Mouse (Mus musculus) neural tube, embryonic 11.5 days (tissue): Measurements from ENCODE around the gene Rab6a. TPM values are rescaled to one million over a fixed set of nuclear protein-coding genes. Genes with fewer than 3 reads are reported as not detected.
"Not testable (repeated sequence)": the region's sequence is repeated elsewhere in the genome, so short reads cannot be mapped to it uniquely, and the experiment has no call there.

Experiments
- ATAC-seq: fragments of 200-750 bp; cut with Nextera tagmentation; 2 replicates; pipeline ENCODE4 v1.8.0; 2017; ENCODE audit warnings: moderate number of reproducible peaks, mild to moderate bottlenecking, moderate TSS enrichment, moderate library complexity; ENCODE audit not compliant: insufficient read depth, low FRiP score, low TSS enrichment
- DNase-seq: peaks from one replicate; pipeline ENCODE4 v3.0.0-alpha.2; 2015; ENCODE audit warnings: low spot score
- H3K27ac ChIP-seq: fragments of 300-500 bp; sonication (generic); 2 replicates; pipeline ENCODE4 v1.5.1; 2014; ENCODE audit warnings: low read depth, mild to moderate bottlenecking, low read length
- H3K27me3 ChIP-seq: fragments of 300-500 bp; sonication (generic); 2 replicates; pipeline ENCODE4 v1.6.1; 2014; ENCODE audit warnings: mild to moderate bottlenecking, low read length, mixed read lengths; ENCODE audit not compliant: control insufficient read depth, insufficient read depth
- H3K36me3 ChIP-seq: fragments of 300-500 bp; sonication (generic); 2 replicates; pipeline ENCODE4 v1.6.1; 2014; ENCODE audit warnings: mild to moderate bottlenecking, low read length, moderate library complexity, mixed read lengths; ENCODE audit not compliant: control insufficient read depth, insufficient read depth
- H3K4me1 ChIP-seq: fragments of 300-500 bp; sonication (generic); 2 replicates; pipeline ENCODE4 v1.6.1; 2014; ENCODE audit warnings: low read length, mixed read lengths; ENCODE audit not compliant: control insufficient read depth, insufficient read depth
- H3K4me2 ChIP-seq: fragments of 300-500 bp; sonication (generic); 2 replicates; pipeline ENCODE4 v1.6.1; 2014; ENCODE audit warnings: low read depth, mild to moderate bottlenecking, moderate library complexity
- H3K4me3 ChIP-seq: fragments of 300-500 bp; sonication (generic); 2 replicates; pipeline ENCODE4 v1.5.1; 2014; ENCODE audit warnings: low read depth, low read length
- H3K9ac ChIP-seq: fragments of 300-500 bp; sonication (generic); 2 replicates; pipeline ENCODE4 v1.6.1; 2014; ENCODE audit warnings: mild to moderate bottlenecking, low read length
- H3K9me3 ChIP-seq: fragments of 300-500 bp; sonication (generic); 2 replicates; pipeline ENCODE4 v1.6.1; 2016; ENCODE audit warnings: low read length; ENCODE audit not compliant: control insufficient read depth
- WGBS: fragments of 180-500 bp; shearing (Covaris S2); extraction: QIAGEN DNeasy Blood & Tissue Kit; methylation state at CpG from one replicate; pipeline ENCODE4 v1.1.7; 2014; 5-methylcytosine and 5-hydroxymethylcytosine counted together
- polyA plus RNA-seq: library from polyadenylated mRNA; unstranded; fragments of >200 nt; fragmentation: Nextera tagmentation; extraction: Ambion mirVana; gene quantifications from 2 replicates; pipeline ENCODE4 v1.2.1, GENCODE M21; 2014

Gene Rab6a
- 194 and 200 TPM in 2 replicates for polyA plus RNA-seq

DNA sequence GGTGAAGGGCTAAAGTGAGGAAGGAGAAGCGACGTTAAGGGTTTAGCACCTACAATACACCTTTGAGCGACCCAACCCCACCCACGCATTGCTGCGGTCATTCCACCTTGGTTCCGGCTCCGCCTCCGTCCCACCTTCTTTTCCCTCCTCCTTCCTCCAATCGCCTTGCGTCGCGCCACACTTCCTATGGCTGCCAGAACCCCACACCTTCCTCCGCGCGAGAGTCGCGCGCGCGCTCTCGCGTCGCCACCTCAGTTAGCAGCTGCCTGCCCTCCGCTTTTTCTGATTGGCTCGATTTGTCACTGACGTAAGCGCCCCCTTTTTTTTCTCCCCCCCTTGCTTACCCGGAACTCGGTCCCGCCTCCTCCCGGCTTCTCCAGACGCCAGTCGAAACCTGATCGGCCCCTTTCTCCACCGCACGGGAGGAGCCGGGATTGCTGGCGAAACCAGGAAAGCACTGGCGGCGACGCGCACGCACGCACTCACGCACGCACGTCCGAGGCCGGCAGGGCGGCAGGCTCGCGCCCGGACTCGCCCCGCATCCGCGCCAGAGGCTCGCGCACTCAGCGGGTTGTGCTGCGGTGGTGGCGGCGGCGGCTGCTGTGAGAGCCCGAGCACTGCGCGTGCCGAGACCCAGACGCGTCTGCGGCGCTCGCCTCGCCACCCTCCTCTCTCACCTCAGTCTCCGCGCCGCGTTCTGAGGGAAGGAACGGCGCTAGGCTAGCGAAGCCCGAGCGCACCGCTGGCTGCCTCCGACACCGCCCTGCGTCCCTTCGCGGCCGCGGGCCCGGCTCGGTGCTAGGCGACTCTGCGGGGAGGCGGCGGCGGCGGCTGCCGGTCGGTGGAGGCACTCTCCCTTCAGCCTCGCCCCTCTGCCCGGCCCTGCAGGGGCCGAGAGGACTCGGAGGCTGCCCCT, at the start of gene Rab6a:
Gene Rab6a, plus strand, starts transcription at position 197 of the 916 bp plus-strand sequence.
- H3K4me3 ChIP-seq: peak within 1 kb of the TSS; percentile 99
- DNase-seq (peak; percentile 99), ATAC-seq (peak; percentile 93)
- under 1% methylated on average over 97 of the region's 105 CpGs for WGBS
- no peaks in the 10 kb centered on the region for H3K36me3 ChIP-seq
- H3K4me2 ChIP-seq: peak within 1 kb of the TSS; percentile 52
- H3K9me3 ChIP-seq: no peaks in the 10 kb centered on the region
- peak within 1 kb of the TSS; percentile 99 for H3K27ac ChIP-seq
- peak within 1 kb of the TSS; percentile 98 for H3K9ac ChIP-seq
- H3K27me3 ChIP-seq: no peaks in the 10 kb centered on the region
- peaks cover 5% of the 10 kb centered on the region for H3K4me1 ChIP-seq

DNA sequence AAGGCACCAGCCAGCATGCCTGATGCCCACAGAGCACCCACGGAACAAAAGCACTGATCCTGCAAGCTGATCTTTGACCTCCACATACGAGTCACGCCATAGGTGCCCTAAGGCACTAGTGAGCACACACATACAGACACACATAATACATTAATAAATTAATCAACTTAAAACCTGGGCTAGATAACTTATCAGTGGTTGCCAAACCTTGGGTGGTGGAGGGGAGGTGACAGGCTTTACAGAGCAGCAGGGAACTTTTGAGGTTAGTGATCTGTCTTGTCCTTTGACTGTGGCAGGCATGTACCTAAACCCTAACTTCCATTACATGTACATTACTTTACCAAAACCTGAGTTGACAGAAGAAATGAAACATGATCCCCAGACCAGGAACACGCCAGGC, 47.9 kb upstream of the Rab6a start:
- ATAC-seq (no peak), DNase-seq (no peak)
- no peak overlapping the region for H3K4me2 ChIP-seq
- H3K9ac ChIP-seq: no peak overlapping the region
- no peak overlapping the region for H3K27ac ChIP-seq
- H3K36me3 ChIP-seq: no peaks in the 10 kb centered on the region
- no peaks in the 10 kb centered on the region for H3K27me3 ChIP-seq
- WGBS: 84% methylated on average over 4 of the region's 4 CpGs
- H3K9me3 ChIP-seq: no peaks in the 10 kb centered on the region
- no peaks in the 10 kb centered on the region for H3K4me1 ChIP-seq
- H3K4me3 ChIP-seq: no peak overlapping the region

GRCm38 (mm10) chr7:100561861-100562587, 45.2 kb upstream of the Rab6a start:
- no peak for ATAC-seq
- Histone ChIP-seq H3K9ac (no peak overlapping the region), H3K27me3 (no peaks in the 10 kb centered on the region), H3K4me3 (no peak overlapping the region), H3K27ac (no peak overlapping the region), H3K9me3 (no peaks in the 10 kb centered on the region), H3K36me3 (no peaks in the 10 kb centered on the region), H3K4me2 (no peak overlapping the region), H3K4me1 (no peaks in the 10 kb centered on the region)
- DNase-seq: peak; percentile 13
- 76% methylated on average over 11 of the region's 11 CpGs for WGBS

DNA sequence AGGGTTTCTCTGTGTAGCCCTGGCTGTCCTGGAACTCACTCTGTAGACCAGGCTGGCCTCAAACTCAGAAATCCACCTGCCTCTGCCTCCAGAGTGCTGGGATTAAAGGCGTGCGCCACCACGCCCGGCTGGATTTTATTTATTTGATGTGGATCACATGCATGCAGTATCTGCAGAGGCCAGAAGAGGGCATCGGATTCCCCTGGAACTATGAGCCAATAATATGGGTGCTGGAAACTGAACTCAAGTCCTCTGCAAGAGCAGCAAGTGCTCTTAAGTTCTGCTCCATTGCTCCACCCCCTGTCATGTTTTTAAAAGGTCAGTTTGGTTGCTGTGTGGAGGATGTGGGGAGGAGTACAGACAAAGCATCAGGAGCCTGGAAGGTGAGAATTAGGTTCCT, 40.0 kb upstream of the Rab6a start:
- not testable (repeated sequence) for H3K4me1 ChIP-seq, H3K4me3 ChIP-seq, H3K4me2 ChIP-seq, H3K9me3 ChIP-seq, H3K27me3 ChIP-seq, H3K9ac ChIP-seq, DNase-seq, ATAC-seq, H3K27ac ChIP-seq, H3K36me3 ChIP-seq
- WGBS: 76% methylated on average over 5 of the region's 5 CpGs

GRCm38 (mm10) chr7:100569907-100570306, 37.3 kb upstream of the Rab6a start:
- Histone ChIP-seq H3K27me3 (no peaks in the 10 kb centered on the region), H3K9ac (no peak overlapping the region), H3K4me2 (no peak overlapping the region), H3K27ac (no peak overlapping the region), H3K9me3 (no peaks in the 10 kb centered on the region), H3K36me3 (no peaks in the 10 kb centered on the region), H3K4me1 (no peaks in the 10 kb centered on the region), H3K4me3 (no peak overlapping the region)
- DNase-seq (no peak), ATAC-seq (no peak)

DNA sequence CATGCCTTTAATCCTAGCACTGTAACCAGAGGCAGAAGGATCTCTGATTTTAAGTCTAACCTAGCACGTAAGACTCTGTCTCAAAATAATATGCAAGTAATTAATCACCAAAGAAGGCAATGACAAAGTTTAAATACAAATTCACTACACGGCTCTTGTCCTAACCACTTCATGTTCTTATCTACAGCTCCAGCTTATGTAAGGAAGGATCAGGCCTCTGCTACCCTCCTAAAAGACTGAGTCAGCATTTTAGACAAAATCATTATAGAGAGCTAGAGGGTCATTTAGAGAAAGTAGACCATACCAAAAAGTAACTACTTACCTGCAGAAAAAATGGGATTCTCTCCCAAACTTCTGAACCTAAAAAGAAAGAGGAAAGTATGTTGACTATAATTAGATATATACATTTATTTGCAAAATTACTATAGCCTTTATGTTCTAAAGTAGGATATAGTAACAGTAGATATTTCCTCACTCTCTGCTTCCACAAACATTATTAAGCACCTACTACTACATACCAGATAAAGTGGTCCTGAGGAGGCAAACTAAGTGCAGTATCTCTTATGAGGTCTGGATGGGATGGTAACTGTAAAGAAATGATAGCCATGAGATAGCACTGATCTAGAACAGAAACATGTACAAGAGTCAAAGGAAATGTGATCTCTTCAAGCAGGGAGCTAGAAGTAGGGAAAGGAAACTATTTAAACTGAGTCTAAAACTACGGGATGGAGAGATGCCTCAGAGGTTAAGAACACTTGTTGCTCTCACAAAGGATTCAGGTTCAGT, 36.1 kb upstream of the Rab6a start:
- no peaks in the 10 kb centered on the region for H3K9me3 ChIP-seq
- H3K4me3 ChIP-seq: no peak overlapping the region
- 89% methylated on average over 3 of the region's 3 CpGs for WGBS

GRCm38 (mm10) chr7:100572061-100572460, 35.1 kb upstream of the Rab6a start:
- H3K4me2 ChIP-seq: no peak overlapping the region
- DNase-seq (no peak), ATAC-seq (no peak)
- H3K4me1 ChIP-seq: no peaks in the 10 kb centered on the region
- H3K27me3 ChIP-seq: no peaks in the 10 kb centered on the region
- no peak overlapping the region for H3K9ac ChIP-seq
- no peaks in the 10 kb centered on the region for H3K9me3 ChIP-seq
- H3K36me3 ChIP-seq: no peaks in the 10 kb centered on the region
- H3K27ac ChIP-seq: no peak overlapping the region
- 85% methylated on average over 4 of the region's 4 CpGs for WGBS
- H3K4me3 ChIP-seq: no peak overlapping the region

More for the DNA sequence above, 36.1 kb upstream of the Rab6a start:
- DNase-seq: no peak
- Histone ChIP-seq H3K27ac (no peak overlapping the region), H3K4me2 (no peak overlapping the region), H3K9ac (no peak overlapping the region), H3K36me3 (no peaks in the 10 kb centered on the region), H3K4me1 (no peaks in the 10 kb centered on the region), H3K27me3 (no peaks in the 10 kb centered on the region)
- ATAC-seq: no peak

- H3K4me2 ChIP-seq: no peak overlapping the region
- ATAC-seq (no peak), DNase-seq (no peak)
- H3K27me3 ChIP-seq: no peaks in the 10 kb centered on the region
- no peak overlapping the region for H3K9ac ChIP-seq
- no peaks in the 10 kb centered on the region for H3K36me3 ChIP-seq
- H3K27ac ChIP-seq: no peak overlapping the region
- H3K4me1 ChIP-seq: no peaks in the 10 kb centered on the region
- H3K9me3 ChIP-seq: no peaks in the 10 kb centered on the region
- 82% methylated on average over 4 of the region's 4 CpGs for WGBS
- no peak overlapping the region for H3K4me3 ChIP-seq
These were observed 34.5 kb upstream of the Rab6a start for GRCm38 (mm10) chr7:100572704-100573103.
